Mouse (Mus musculus) midbrain, embryonic 15.5 days (tissue): Measurements from ENCODE around the gene Plcb2. TPM values are rescaled to one million over a fixed set of nuclear protein-coding genes. Genes with fewer than 3 reads are reported as not detected.

Experiments used
- ATAC-seq: fragments of 200-750 bp; cut with Nextera tagmentation; replicated peaks from 2 replicates; pipeline ENCODE4 v1.8.0; 2017; ENCODE audit warnings: moderate TSS enrichment
- H3K27ac ChIP-seq: fragments of 300-500 bp; sonication (generic); 2 replicates; pipeline ENCODE4 v1.5.1; 2015; ENCODE audit warnings: mild to moderate bottlenecking, inconsistent platforms
- H3K27me3 ChIP-seq: fragments of 300-500 bp; sonication (generic); replicated peaks from 2 replicates; pipeline ENCODE4 v1.6.1; 2015; ENCODE audit warnings: inconsistent platforms
- H3K36me3 ChIP-seq: fragments of 300-500 bp; sonication (generic); replicated peaks from 2 replicates; pipeline ENCODE4 v1.6.1; 2015; ENCODE audit warnings: inconsistent platforms
- H3K4me1 ChIP-seq: fragments of 300-500 bp; sonication (generic); 2 replicates; pipeline ENCODE4 v1.6.1; 2015; ENCODE audit warnings: inconsistent platforms
- H3K4me2 ChIP-seq: fragments of 300-500 bp; sonication (generic); 2 replicates; pipeline ENCODE4 v1.6.1; 2015; ENCODE audit warnings: inconsistent platforms, mild to moderate bottlenecking, moderate library complexity
- H3K4me3 ChIP-seq: fragments of 300-500 bp; sonication (generic); 2 replicates; pipeline ENCODE4 v1.5.1; 2015; ENCODE audit warnings: mild to moderate bottlenecking, inconsistent platforms
- H3K9ac ChIP-seq: fragments of 300-500 bp; sonication (generic); 2 replicates; pipeline ENCODE4 v1.6.1; 2015; ENCODE audit warnings: mild to moderate bottlenecking, inconsistent platforms
- H3K9me3 ChIP-seq: fragments of 300-500 bp; sonication (generic); 2 replicates; pipeline ENCODE4 v1.6.1; 2016; ENCODE audit warnings: inconsistent platforms
- WGBS: fragments of 180-500 bp; shearing (Covaris S2); methylation state at CpG from one replicate; pipeline ENCODE4 v1.1.7; 2015; ENCODE audit warnings: mixed read lengths; 5-methylcytosine and 5-hydroxymethylcytosine counted together
- polyA plus RNA-seq: library from polyadenylated mRNA; unstranded; fragments of >200 nt; fragmentation: Nextera tagmentation; extraction: Ambion mirVana; gene quantifications from 2 replicates; pipeline ENCODE4 v1.2.1, GENCODE M21; 2015

Plcb2 gene
- polyA plus RNA-seq, 1 experiment from 2014 or later: 0.71 TPM

GRCm38 (mm10) chr2:118693370-118693966 is 34.8 kb downstream of the Plcb2 start:
- no peak overlapping the region for H3K4me2 ChIP-seq
- 0 out of 2 replicates have a peak, but pooled peaks cover 6% of the 10 kb centered on the region for H3K36me3 ChIP-seq
- H3K4me1 ChIP-seq: 0 out of 2 replicates have a peak, but pooled peaks cover 5% of the 10 kb centered on the region
- H3K27ac ChIP-seq: no peak overlapping the region
- H3K9ac ChIP-seq: no peak overlapping the region
- 84% methylated on average over 19 of the region's 19 CpGs for WGBS
- no peak overlapping the region for H3K4me3 ChIP-seq
- peaks cover 28% of the 10 kb centered on the region for H3K27me3 ChIP-seq
- no peaks in the 10 kb centered on the region for H3K9me3 ChIP-seq
- no peak for ATAC-seq

DNA sequence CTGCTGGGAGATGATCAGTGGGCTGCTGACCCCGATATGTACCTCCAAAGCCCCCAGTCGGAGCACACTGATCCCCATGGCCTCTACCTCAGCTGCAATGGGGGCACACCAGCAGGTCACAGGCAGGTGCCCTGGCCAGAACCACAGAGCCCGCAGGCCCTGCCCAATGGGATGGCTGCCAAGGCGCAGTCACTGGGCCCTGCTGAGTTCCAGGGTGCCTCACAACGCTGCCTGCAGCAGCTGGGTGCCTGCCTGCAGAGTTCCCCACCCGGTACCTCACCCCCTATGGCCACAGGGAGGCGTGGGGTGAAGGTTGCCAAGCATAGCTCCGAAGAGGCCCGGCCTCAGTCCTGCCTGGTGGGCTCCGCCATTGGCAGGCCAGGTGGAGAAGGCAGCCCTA is 38.4 kb downstream of the Plcb2 start:
- H3K27ac ChIP-seq: no peak overlapping the region
- H3K4me3 ChIP-seq: no peak overlapping the region
- no peaks in the 10 kb centered on the region for H3K9me3 ChIP-seq
- H3K36me3 ChIP-seq: 0 out of 2 replicates have a peak, but pooled peaks cover 6% of the 10 kb centered on the region
- no peak overlapping the region for H3K9ac ChIP-seq
- 0 out of 2 replicates have a peak, but pooled peaks cover 8% of the 10 kb centered on the region for H3K27me3 ChIP-seq
- no peaks in the 10 kb centered on the region for H3K4me1 ChIP-seq
- H3K4me2 ChIP-seq: no peak overlapping the region
- ATAC-seq: no peak
- WGBS: 76% methylated on average over 10 of the region's 10 CpGs

DNA sequence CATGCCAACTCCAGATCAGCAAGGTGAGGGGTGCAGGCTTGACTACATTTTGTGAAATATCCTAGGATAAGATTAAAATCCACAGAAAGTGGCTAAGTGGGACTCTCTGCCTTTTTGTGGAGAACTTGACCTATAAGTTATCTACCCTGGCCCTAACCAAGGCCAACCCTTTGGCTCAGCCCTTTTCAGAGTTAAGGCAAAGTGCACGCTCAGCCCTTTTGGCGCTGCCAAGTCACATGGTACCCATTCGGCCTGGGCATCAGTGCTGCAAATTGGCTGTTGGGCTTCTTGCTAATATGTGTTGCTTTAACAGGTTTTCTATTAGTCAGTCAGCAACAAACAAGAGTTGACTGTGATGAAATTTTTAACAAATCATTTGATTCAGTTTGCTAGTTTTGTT is 40.4 kb downstream of the Plcb2 start:
- Histone ChIP-seq H3K27ac (no peak overlapping the region), H3K27me3 (no peaks in the 10 kb centered on the region), H3K4me3 (no peak overlapping the region), H3K36me3 (0 out of 2 replicates have a peak, but pooled peaks cover 6% of the 10 kb centered on the region), H3K4me2 (no peak overlapping the region), H3K9me3 (no peaks in the 10 kb centered on the region), H3K9ac (no peak overlapping the region), H3K4me1 (no peaks in the 10 kb centered on the region)
- 86% methylated on average over 3 of the region's 3 CpGs for WGBS
- ATAC-seq: no peak

GRCm38 (mm10) chr2:118686693-118687092 is 41.5 kb downstream of the Plcb2 start:
- H3K4me1 ChIP-seq: no peaks in the 10 kb centered on the region
- no peak for ATAC-seq
- WGBS: 81% methylated on average over 8 of the region's 8 CpGs

DNA sequence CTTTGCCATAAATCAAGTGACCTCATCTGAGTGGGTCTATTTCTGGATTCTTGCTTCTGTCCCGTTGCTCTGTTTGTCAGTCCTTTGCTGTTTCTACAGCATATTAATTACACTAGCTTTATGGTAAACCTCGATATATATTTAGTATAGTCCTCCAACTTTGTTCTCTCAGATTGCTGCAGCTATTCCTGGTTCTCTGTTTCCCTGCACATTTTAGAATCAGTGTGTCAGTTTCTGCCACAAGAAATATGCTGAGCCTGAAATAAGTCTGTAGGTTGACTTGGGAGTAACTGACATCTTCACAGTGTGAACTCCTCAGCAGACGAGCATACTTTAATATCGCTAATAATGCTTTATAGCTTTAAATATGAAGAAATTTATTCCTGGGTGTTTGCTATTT is 43.1 kb downstream of the Plcb2 start:
- no peak overlapping the region for H3K27ac ChIP-seq
- no peak overlapping the region for H3K4me3 ChIP-seq
- H3K4me2 ChIP-seq: no peak overlapping the region
- H3K27me3 ChIP-seq: no peaks in the 10 kb centered on the region
- H3K9me3 ChIP-seq: no peaks in the 10 kb centered on the region
- 0 out of 2 replicates have a peak, but pooled peaks cover 3% of the 10 kb centered on the region for H3K36me3 ChIP-seq
- WGBS: 90% methylated on average over 4 of the region's 4 CpGs
- no peaks in the 10 kb centered on the region for H3K4me1 ChIP-seq
- ATAC-seq: no peak
- H3K9ac ChIP-seq: no peak overlapping the region

More at GRCm38 (mm10) chr2:118686693-118687092, 41.5 kb downstream of the Plcb2 start:
- no peaks in the 10 kb centered on the region for H3K9me3 ChIP-seq
- 0 out of 2 replicates have a peak, but pooled peaks cover 6% of the 10 kb centered on the region for H3K36me3 ChIP-seq
- H3K27me3 ChIP-seq: no peaks in the 10 kb centered on the region
- H3K4me2 ChIP-seq: no peak overlapping the region
- no peak overlapping the region for H3K9ac ChIP-seq
- H3K4me3 ChIP-seq: no peak overlapping the region
- H3K27ac ChIP-seq: no peak overlapping the region

- no peaks in the 10 kb centered on the region for H3K36me3 ChIP-seq
- H3K9ac ChIP-seq: no peak overlapping the region
- H3K27me3 ChIP-seq: peaks cover 19% of the 10 kb centered on the region
- no peak overlapping the region for H3K4me2 ChIP-seq
- 58% methylated on average over 8 of the region's 8 CpGs for whole genome bisulfite sequencing
- no peak overlapping the region for H3K27ac ChIP-seq
- no peaks in the 10 kb centered on the region for H3K9me3 ChIP-seq
- peaks cover under 1% of the 10 kb centered on the region for H3K4me1 ChIP-seq
- ATAC-seq: no peak; the same call in 1 of the 2 replicates
- H3K4me3 ChIP-seq: no peak overlapping the region
Observed at GRCm38 (mm10) chr2:118682544-118683260, 45.5 kb downstream of the Plcb2 start.

- H3K9me3 ChIP-seq: no peaks in the 10 kb centered on the region
- 92% methylated on average over 6 of the region's 6 CpGs for WGBS
- no peak overlapping the region for H3K27ac ChIP-seq
- no peak overlapping the region for H3K4me3 ChIP-seq
- H3K27me3 ChIP-seq: peaks cover 31% of the 10 kb centered on the region
- ATAC-seq: no peak
- peaks cover 16% of the 10 kb centered on the region for H3K4me1 ChIP-seq
- no peak overlapping the region for H3K9ac ChIP-seq
- H3K36me3 ChIP-seq: no peaks in the 10 kb centered on the region
- no peak overlapping the region for H3K4me2 ChIP-seq
Observed at GRCm38 (mm10) chr2:118680926-118681325, 47.3 kb downstream of the Plcb2 start.

GRCm38 (mm10) chr2:118679577-118679976 is 48.7 kb downstream of the Plcb2 start:
- Histone ChIP-seq H3K4me3 (no peak overlapping the region), H3K27me3 (peaks cover 43% of the 10 kb centered on the region), H3K4me2 (no peak overlapping the region), H3K9ac (no peak overlapping the region), H3K36me3 (0 out of 2 replicates have a peak, but pooled peaks cover 2% of the 10 kb centered on the region), H3K4me1 (peaks cover 16% of the 10 kb centered on the region), H3K27ac (no peak overlapping the region), H3K9me3 (no peaks in the 10 kb centered on the region)
- ATAC-seq: no peak
- WGBS: 80% methylated on average over 3 of the region's 3 CpGs

GRCm38 (mm10) chr2:118677817-118678216 is 50.4 kb downstream of the Plcb2 start:
- Histone ChIP-seq H3K36me3 (0 out of 2 replicates have a peak, but pooled peaks cover 2% of the 10 kb centered on the region), H3K9ac (no peak overlapping the region), H3K27me3 (peaks cover 49% of the 10 kb centered on the region), H3K4me1 (peaks cover 16% of the 10 kb centered on the region), H3K9me3 (no peaks in the 10 kb centered on the region), H3K4me3 (peak overlapping the region; percentile 52), H3K4me2 (peak overlapping the region; percentile 97), H3K27ac (no peak overlapping the region)
- peak; percentile 41 for ATAC-seq
- 16% methylated on average over 4 of the region's 4 CpGs for WGBS

- H3K4me1 ChIP-seq: peaks cover 16% of the 10 kb centered on the region
- no peaks in the 10 kb centered on the region for H3K9me3 ChIP-seq
- WGBS: under 1% methylated on average over 89 of the region's 89 CpGs
- H3K4me3 ChIP-seq: peak overlapping the region; percentile 52
- H3K4me2 ChIP-seq: peak overlapping the region; percentile 97
- 0 out of 2 replicates have a peak, but pooled peaks cover 2% of the 10 kb centered on the region for H3K36me3 ChIP-seq
- peaks cover 49% of the 10 kb centered on the region for H3K27me3 ChIP-seq
- ATAC-seq: peak; percentile 57
- H3K27ac ChIP-seq: no peak overlapping the region
- peak overlapping the region; percentile 48 for H3K9ac ChIP-seq
Observed at GRCm38 (mm10) chr2:118676839-118677741, 51.1 kb downstream of the Plcb2 start.

DNA sequence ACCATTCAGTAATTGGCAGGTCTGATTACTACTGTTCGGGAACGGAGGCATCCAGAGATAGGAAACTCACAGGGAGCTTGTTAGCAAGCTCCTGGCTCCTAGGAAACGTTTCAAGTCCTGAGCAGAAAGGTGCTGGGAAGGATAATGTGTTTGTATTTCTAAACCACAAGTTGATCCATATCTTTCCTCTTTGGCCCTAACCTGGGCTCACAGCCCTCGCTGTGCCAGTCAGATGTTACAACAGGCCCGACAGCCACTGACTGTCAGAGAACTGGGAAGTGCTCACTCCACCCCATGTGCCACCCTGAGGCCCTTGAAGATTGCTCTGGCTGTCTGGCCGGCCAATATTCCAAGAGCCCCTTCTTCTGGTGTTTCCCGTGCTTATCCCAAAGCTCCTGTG is 53.7 kb downstream of the Plcb2 start:
- H3K27ac ChIP-seq: no peak overlapping the region
- ATAC-seq: no peak
- H3K9me3 ChIP-seq: no peaks in the 10 kb centered on the region
- H3K9ac ChIP-seq: no peak overlapping the region
- WGBS: 27% methylated on average over 7 of the region's 7 CpGs
- no peak overlapping the region for H3K4me3 ChIP-seq
- no peak overlapping the region for H3K4me2 ChIP-seq
- peaks cover 47% of the 10 kb centered on the region for H3K27me3 ChIP-seq
- H3K4me1 ChIP-seq: peaks cover 16% of the 10 kb centered on the region
- 0 out of 2 replicates have a peak, but pooled peaks cover 2% of the 10 kb centered on the region for H3K36me3 ChIP-seq
